Comparison of ENCODE assay signal across 13 mouse cellular contexts in the genomic region with DNA sequence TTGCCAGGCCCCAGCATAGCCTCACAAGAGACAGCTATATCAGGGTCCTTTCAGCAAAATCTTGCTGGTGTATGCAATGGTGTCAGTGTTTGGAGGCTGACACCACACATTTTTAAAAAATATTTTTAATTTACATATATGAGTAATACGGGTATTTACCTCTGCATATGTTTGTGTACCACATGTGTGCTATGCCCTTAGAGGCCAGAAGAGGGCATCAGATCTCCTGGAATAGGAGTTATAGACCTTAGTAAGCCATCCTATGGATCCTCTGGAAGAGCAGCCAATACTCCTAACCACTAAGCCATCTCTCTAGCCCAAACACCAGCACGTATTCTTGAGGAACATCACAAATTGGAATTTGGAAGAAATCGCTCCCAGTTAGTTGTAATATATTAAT. TPM values are rescaled to one million over a fixed set of nuclear protein-coding genes. Genes with fewer than 3 reads are reported as not detected.
DNase-seq lines count a peak whose midpoint lies in the region; ATAC-seq and TF ChIP-seq lines count a peak whose summit lies in the region.
"Had no signal": no experiment of that assay in that cellular context is flagged by ENCODE, and none has a peak within 500 bp of the region (broad histone marks: within the 10 kb centered on the region; RNA-seq: fewer than 3 reads in every experiment).

No protein-coding gene starts in this region.

- peak; percentile 49 for TF ChIP-seq CTCF in liver, postnatal 0 days (IDR thresholded peaks at IDR 0.05; ENCODE audit: low read depth)

- H3K4me3 ChIP-seq in liver, embryonic 12.5 days = no peak overlapping the region
- H3K4me3 ChIP-seq in liver, postnatal 0 days (ENCODE audit: low read depth, low read length) = no peak overlapping the region
- H3K4me3 ChIP-seq: intestine, embryonic 15.5 days; limb, embryonic 13.5 days; midbrain, embryonic 12.5 days had no signal

- H3K27me3 ChIP-seq in liver, embryonic 12.5 days (replicated peaks) = no peaks in the 10 kb centered on the region
- H3K27me3 ChIP-seq in liver, postnatal 0 days (ENCODE audit: insufficient read depth, low read length) = no peaks in the 10 kb centered on the region
- H3K27me3 ChIP-seq: intestine, embryonic 15.5 days; limb, embryonic 13.5 days; midbrain, embryonic 12.5 days had no signal

- TF ChIP-seq EP300 in liver, postnatal 0 days (IDR thresholded peaks at IDR 0.05; ENCODE audit: low read depth) = no peak

- 68% methylated on average over 3 of the region's 3 CpGs for WGBS in liver, embryonic 12.5 days (ENCODE audit: insufficient replicate concordance)
- WGBS in liver, postnatal 0 days (ENCODE audit: insufficient replicate concordance) = 75% methylated on average over 3 of the region's 3 CpGs

- H3K4me2 ChIP-seq in liver, embryonic 12.5 days = no peak overlapping the region
- no peak overlapping the region for H3K4me2 ChIP-seq in liver, postnatal 0 days (ENCODE audit: low read depth, low read length)
- H3K4me2 ChIP-seq: intestine, embryonic 15.5 days; limb, embryonic 13.5 days; midbrain, embryonic 12.5 days had no signal

- no peaks in the 10 kb centered on the region for H3K9me3 ChIP-seq in liver, embryonic 12.5 days (replicated peaks)
- no peaks in the 10 kb centered on the region for H3K9me3 ChIP-seq in liver, postnatal 0 days (ENCODE audit: low read length)
- H3K9me3 ChIP-seq: intestine, embryonic 15.5 days; limb, embryonic 13.5 days; midbrain, embryonic 12.5 days had no signal

- H3K36me3 ChIP-seq in liver, embryonic 12.5 days = no peaks in the 10 kb centered on the region
- no peaks in the 10 kb centered on the region for H3K36me3 ChIP-seq in liver, postnatal 0 days (replicated peaks; ENCODE audit: insufficient read depth, low read length)
- H3K36me3 ChIP-seq: intestine, embryonic 15.5 days; limb, embryonic 13.5 days; midbrain, embryonic 12.5 days had no signal

- no peaks in the 10 kb centered on the region for H3K4me1 ChIP-seq in liver, embryonic 12.5 days
- no peaks in the 10 kb centered on the region for H3K4me1 ChIP-seq in liver, postnatal 0 days (ENCODE audit: insufficient read depth)

- no peak for ATAC-seq in liver, embryonic 12.5 days
- no peak for ATAC-seq in liver, postnatal 0 days

- peak; percentile 34 for DNase-seq in embryo, embryonic 10.5 days (ENCODE audit: low spot score)
- no peak for DNase-seq in embryo, embryonic 10 days (ENCODE audit: low spot score)
- DNase-seq in liver = peak; percentile 6
- DNase-seq in NIH3T3 (ENCODE audit: low read depth) = peak; percentile 14
- DNase-seq in liver, postnatal 0 days = no peak
- no peak for DNase-seq in Muller cell, postnatal 12 days (ENCODE audit: inconsistent ontology term)
- no peak for DNase-seq in heart, postnatal 4 days
- DNase-seq: cerebellum, adult 9-10 months; kidney, postnatal 36 days had no signal

- H3K9ac ChIP-seq in liver, embryonic 12.5 days = no peak overlapping the region
- H3K9ac ChIP-seq in liver, postnatal 0 days (replicated peaks) = no peak overlapping the region
- H3K9ac ChIP-seq: intestine, embryonic 15.5 days; limb, embryonic 13.5 days; midbrain, embryonic 12.5 days had no signal

- H3K27ac ChIP-seq in liver, embryonic 12.5 days = no peak overlapping the region
- no peak overlapping the region for H3K27ac ChIP-seq in liver, postnatal 0 days (ENCODE audit: low read depth)
- H3K27ac ChIP-seq: intestine, embryonic 15.5 days; limb, embryonic 13.5 days; midbrain, embryonic 12.5 days had no signal

RNA-seq across cellular contexts. Expression of a gene that starts 48.9 kb away (rescaled TPM):
- 0.26 and 0.36 TPM in 2 replicates for polyA plus RNA-seq in liver, embryonic 12.5 days (2016; fragmentation: Nextera tagmentation; extraction: Ambion mirVana)
- 0.11 and 0.12 TPM in 2 replicates for polyA plus RNA-seq in liver, postnatal 0 days (2015; fragmentation: Nextera tagmentation; extraction: Ambion mirVana)
- 10 to 100 TPM; 18.7 to 24.0 TPM for total RNA-seq in heart, postnatal 4 days (2021)

Comparison
In these comparisons a context has a peak if more than half of its experiments do, and no peak if none do; other contexts are left out.
1. DNase-seq: peak in embryo, embryonic 10.5 days (single experiment), liver (single experiment) and NIH3T3 (single experiment); none in embryo, embryonic 10 days (single experiment), liver, postnatal 0 days (single experiment), Muller cell, postnatal 12 days (single experiment) and heart, postnatal 4 days (single experiment).